Mouse (Mus musculus) heart, postnatal 0 days (tissue): ENCODE measurements around the gene Gm10837.

Experiments used
- CTCF ChIP-seq: IDR thresholded peaks from 2 replicates; pipeline ENCODE4 v1.5.1; 2016; ENCODE audit warnings: antibody characterized with exemption, control low read depth, low read depth
- EP300 ChIP-seq: IDR thresholded peaks from 2 replicates; pipeline ENCODE4 v1.6.1; 2016; ENCODE audit warnings: antibody characterized with exemption, low read depth

- no peak for TF ChIP-seq CTCF
- TF ChIP-seq EP300 = no peak
Measured at GRCm38 (mm10) chr14:122454901-122455561, 35.4 kb upstream of the Gm10837 start.
